Mouse (Mus musculus): ENCODE data around the gene Slc22a6.

- no peak for TF ChIP-seq POLR2A (IDR thresholded peaks at IDR 0.05; ENCODE audit: control insufficient read depth, low read depth, low read length)
- TF ChIP-seq CTCF (IDR thresholded peaks at IDR 0.05; ENCODE audit: control insufficient read depth, insufficient read depth, insufficient replicate concordance, low read depth, low read length): no peak
Observed at GRCm38 (mm10) chr19:8602914-8603313, 14.9 kb upstream of the Slc22a6 start.
